Mouse (Mus musculus): ENCODE measurements around the gene Prr13. TPM values are rescaled to one million over a fixed set of nuclear protein-coding genes. Genes with fewer than 3 reads are reported as not detected.
A peak's percentile ranks its signal among the peaks of the same experiment; 100 is the strongest.

Gene Prr13
- polyA plus RNA-seq, 1 experiment from 2014 or later: 80.9 TPM

GRCm38 (mm10) chr15:102461430-102462075, 2.7 kb downstream of the Prr13 start:
- Histone ChIP-seq H3K27me3 (replicated peaks) (no peaks in the 10 kb centered on the region), H3K4me3 (replicated peaks) (no peak overlapping the region), H3K4me2 (no peak overlapping the region), H3K36me3 (no peaks in the 10 kb centered on the region; the same call in 1 of the 2 replicates), H3K9ac (replicated peaks) (no peak overlapping the region), H3K27ac (replicated peaks) (no peak overlapping the region), H3K9me3 (replicated peaks) (no peaks in the 10 kb centered on the region), H3K4me1 (peaks cover 19% of the 10 kb centered on the region)
- WGBS: 86% methylated on average over 9 of the region's 9 CpGs
- ATAC-seq (ENCODE audit: low FRiP score): no peak

DNA sequence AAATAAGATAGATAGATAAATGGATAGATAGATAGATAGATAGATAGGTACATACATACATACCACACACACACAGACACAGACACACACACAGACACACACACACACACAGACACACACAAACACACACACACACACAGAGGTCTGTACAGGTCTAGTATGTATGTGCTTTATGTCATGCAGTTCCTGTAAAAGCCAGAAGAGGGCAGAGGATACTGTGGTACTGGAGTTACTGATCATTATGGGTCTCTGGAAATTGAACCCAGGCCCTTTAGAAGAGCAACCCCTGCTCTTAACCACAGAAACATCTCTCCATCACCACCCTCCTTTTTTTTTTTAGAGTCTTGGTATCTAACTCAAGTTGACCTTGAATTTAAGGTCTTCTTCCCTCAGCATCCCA, 4.8 kb downstream of the Prr13 start:
- no peak overlapping the region for H3K4me2 ChIP-seq
- H3K9ac ChIP-seq (replicated peaks): no peak overlapping the region
- peaks cover 19% of the 10 kb centered on the region for H3K4me1 ChIP-seq
- H3K27ac ChIP-seq (replicated peaks): no peak overlapping the region
- no peak for ATAC-seq (ENCODE audit: low FRiP score)
- H3K4me3 ChIP-seq (replicated peaks): no peak overlapping the region
- no peaks in the 10 kb centered on the region for H3K27me3 ChIP-seq (replicated peaks)
- no peaks in the 10 kb centered on the region for H3K9me3 ChIP-seq (replicated peaks)
- H3K36me3 ChIP-seq: no peaks in the 10 kb centered on the region; the same call in 1 of the 2 replicates

DNA sequence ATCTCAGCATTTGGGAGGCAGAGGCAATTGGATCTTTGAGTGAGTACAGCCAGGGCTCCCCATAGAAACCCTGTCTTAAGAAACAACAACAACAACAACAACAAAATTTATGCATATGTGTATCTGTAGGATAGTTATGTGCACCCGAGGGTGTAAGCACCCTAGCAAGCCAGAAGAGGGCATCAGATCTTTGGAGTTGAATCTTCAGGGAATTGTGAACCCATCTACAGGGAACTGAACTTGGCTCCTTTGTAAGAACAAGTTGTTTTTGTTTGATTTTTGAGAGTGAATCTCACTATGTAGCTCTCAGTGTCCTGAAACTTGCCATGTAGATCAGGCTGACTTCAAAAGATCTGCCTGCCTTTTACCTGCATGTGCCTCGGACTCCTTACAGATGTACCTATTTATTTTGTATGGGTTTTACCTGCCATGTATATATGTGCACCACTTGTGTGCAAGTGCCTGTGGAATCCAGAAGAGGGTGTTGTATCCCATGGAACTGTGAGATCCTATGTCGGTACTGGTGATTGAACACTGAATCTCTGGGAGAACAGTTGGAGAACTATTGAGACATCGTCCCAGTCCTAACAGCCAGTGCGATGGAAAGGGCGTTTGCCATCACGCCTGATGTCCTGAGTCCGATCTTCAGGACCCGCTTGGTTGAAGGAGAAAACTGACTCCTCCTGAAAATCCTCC, 10.0 kb downstream of the Prr13 start:
- Histone ChIP-seq H3K9me3 (replicated peaks) (no peaks in the 10 kb centered on the region), H3K4me2 (no peak overlapping the region), H3K27me3 (replicated peaks) (no peaks in the 10 kb centered on the region), H3K4me3 (replicated peaks) (no peak overlapping the region), H3K27ac (replicated peaks) (no peak overlapping the region), H3K9ac (replicated peaks) (no peak overlapping the region), H3K4me1 (peaks cover 17% of the 10 kb centered on the region), H3K36me3 (0 out of 2 replicates have a peak, but pooled peaks cover 2% of the 10 kb centered on the region)
- WGBS: 97% methylated on average over 9 of the region's 9 CpGs
- no peak for ATAC-seq (ENCODE audit: low FRiP score)

- Histone ChIP-seq H3K4me1 (peaks cover 17% of the 10 kb centered on the region), H3K27ac (replicated peaks) (peak within 1 kb of the TSS; percentile 95), H3K4me3 (replicated peaks) (peak within 1 kb of the TSS; percentile 79), H3K9me3 (replicated peaks) (no peaks in the 10 kb centered on the region), H3K4me2 (peak within 1 kb of the TSS; percentile 59), H3K27me3 (replicated peaks) (no peaks in the 10 kb centered on the region), H3K9ac (replicated peaks) (peak within 1 kb of the TSS; percentile 86), H3K36me3 (peaks cover 16% of the 10 kb centered on the region)
- WGBS: under 1% methylated on average over 30 of the region's 40 CpGs
- ATAC-seq (ENCODE audit: low FRiP score): peak; percentile 99
Measured at GRCm38 (mm10) chr15:102470183-102470604, 11.4 kb downstream of the Prr13 start, which contains the start of gene Pcbp2. Gene Pcbp2, plus strand, starts transcription at chr15:102470539.

DNA sequence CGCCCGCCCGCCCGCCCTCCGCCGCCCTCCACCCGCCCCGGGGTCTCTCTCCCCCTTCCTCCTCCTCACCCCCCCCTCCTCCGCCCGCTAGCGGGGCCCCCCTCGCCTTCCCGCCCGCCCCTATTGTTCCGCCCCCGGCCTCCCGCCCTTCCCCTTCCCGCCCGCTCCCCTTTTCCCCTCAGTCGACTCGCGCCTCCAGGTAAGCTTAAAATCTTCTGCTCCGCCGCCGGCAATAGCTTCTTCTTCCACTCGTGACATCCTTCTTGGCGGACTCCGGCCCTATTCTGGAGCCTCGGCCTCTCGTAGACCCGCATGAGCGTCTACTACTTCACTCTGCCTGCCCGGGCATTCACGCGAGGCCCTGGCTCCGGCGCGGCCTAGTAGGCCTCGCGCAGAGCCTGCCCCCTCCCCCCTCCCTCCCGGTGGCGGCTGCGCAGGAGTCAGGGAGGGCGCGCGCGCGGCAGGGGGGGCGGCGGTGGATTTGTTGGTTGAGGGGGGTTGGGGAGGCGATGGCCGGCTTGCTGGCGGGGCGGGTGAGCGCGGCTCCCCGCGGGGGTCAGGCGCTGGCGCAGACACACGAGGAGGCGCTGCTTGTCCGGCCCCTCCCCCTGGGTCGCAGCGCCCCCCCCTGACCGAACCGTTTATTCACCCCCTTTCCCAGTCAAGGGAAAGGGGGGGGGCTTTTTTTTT, 11.9 kb downstream of the Prr13 start:
- peak overlapping the region; percentile 95 for H3K27ac ChIP-seq (replicated peaks)
- H3K36me3 ChIP-seq: peaks cover 21% of the 10 kb centered on the region
- ATAC-seq (ENCODE audit: low FRiP score): peak; percentile 77
- H3K4me3 ChIP-seq (replicated peaks): peak overlapping the region; percentile 79
- no peaks in the 10 kb centered on the region for H3K9me3 ChIP-seq (replicated peaks)
- 1% methylated on average over 41 of the region's 67 CpGs for WGBS
- no peaks in the 10 kb centered on the region for H3K27me3 ChIP-seq (replicated peaks)
- peaks cover 17% of the 10 kb centered on the region for H3K4me1 ChIP-seq
- H3K9ac ChIP-seq (replicated peaks): peak overlapping the region; percentile 86
- peak overlapping the region; percentile 59 for H3K4me2 ChIP-seq

- Histone ChIP-seq H3K4me1 (peaks cover 17% of the 10 kb centered on the region), H3K27ac (replicated peaks) (peak overlapping the region; percentile 95), H3K9me3 (replicated peaks) (no peaks in the 10 kb centered on the region), H3K9ac (replicated peaks) (peak overlapping the region; percentile 86), H3K36me3 (peaks cover 26% of the 10 kb centered on the region), H3K4me2 (peak overlapping the region; percentile 59), H3K4me3 (replicated peaks) (peak overlapping the region; percentile 79), H3K27me3 (replicated peaks) (no peaks in the 10 kb centered on the region)
- ATAC-seq (ENCODE audit: low FRiP score): no peak
- 3% methylated on average over 10 of the region's 10 CpGs for WGBS
Measured at GRCm38 (mm10) chr15:102471295-102471645, 12.4 kb downstream of the Prr13 start.

- H3K4me1 ChIP-seq: peaks cover 17% of the 10 kb centered on the region
- peaks cover 30% of the 10 kb centered on the region for H3K36me3 ChIP-seq
- peak overlapping the region; percentile 86 for H3K9ac ChIP-seq (replicated peaks)
- H3K4me2 ChIP-seq: peak overlapping the region; percentile 59
- no peak overlapping the region for H3K27ac ChIP-seq (replicated peaks)
- peak overlapping the region; percentile 79 for H3K4me3 ChIP-seq (replicated peaks)
- H3K27me3 ChIP-seq (replicated peaks): no peaks in the 10 kb centered on the region
- H3K9me3 ChIP-seq (replicated peaks): no peaks in the 10 kb centered on the region
- no peak for ATAC-seq (ENCODE audit: low FRiP score)
Measured at GRCm38 (mm10) chr15:102471727-102472126, 12.9 kb downstream of the Prr13 start.

DNA sequence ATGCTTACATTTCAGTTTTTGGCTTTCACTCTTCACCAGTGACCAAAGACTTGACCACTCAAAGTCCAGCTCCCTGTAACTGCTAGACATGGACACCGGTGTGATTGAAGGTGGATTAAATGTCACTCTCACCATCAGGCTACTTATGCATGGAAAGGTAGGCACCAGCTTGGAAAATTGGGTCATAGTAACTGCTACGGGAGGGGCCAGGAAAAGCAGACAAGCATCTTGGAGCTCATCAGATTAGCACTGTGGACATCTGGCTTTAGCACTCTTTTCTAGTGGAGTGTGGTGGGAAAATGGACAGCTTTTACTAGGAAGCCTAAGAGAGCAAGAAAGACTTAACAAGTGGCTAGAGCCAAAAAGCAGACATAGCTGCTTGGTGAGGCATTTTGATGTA, 14.4 kb downstream of the Prr13 start:
- H3K4me1 ChIP-seq: peaks cover 17% of the 10 kb centered on the region
- no peak overlapping the region for H3K4me3 ChIP-seq (replicated peaks)
- no peak overlapping the region for H3K27ac ChIP-seq (replicated peaks)
- ATAC-seq (ENCODE audit: low FRiP score): no peak
- no peak overlapping the region for H3K9ac ChIP-seq (replicated peaks)
- no peaks in the 10 kb centered on the region for H3K9me3 ChIP-seq (replicated peaks)
- no peak overlapping the region for H3K4me2 ChIP-seq
- peaks cover 39% of the 10 kb centered on the region for H3K36me3 ChIP-seq
- no peaks in the 10 kb centered on the region for H3K27me3 ChIP-seq (replicated peaks)
- 81% methylated on average over 2 of the region's 2 CpGs for WGBS

GRCm38 (mm10) chr15:102474520-102474919, 15.7 kb downstream of the Prr13 start:
- H3K4me3 ChIP-seq (replicated peaks): no peak overlapping the region
- WGBS: 89% methylated on average over 2 of the region's 2 CpGs
- H3K9ac ChIP-seq (replicated peaks): no peak overlapping the region
- H3K27ac ChIP-seq (replicated peaks): no peak overlapping the region
- H3K4me2 ChIP-seq: no peak overlapping the region
- H3K27me3 ChIP-seq (replicated peaks): no peaks in the 10 kb centered on the region
- peaks cover 17% of the 10 kb centered on the region for H3K4me1 ChIP-seq
- H3K9me3 ChIP-seq (replicated peaks): no peaks in the 10 kb centered on the region
- ATAC-seq (ENCODE audit: low FRiP score): no peak
- peaks cover 50% of the 10 kb centered on the region for H3K36me3 ChIP-seq

- Histone ChIP-seq H3K4me3 (replicated peaks) (no peak overlapping the region), H3K4me2 (no peak overlapping the region), H3K4me1 (no peaks in the 10 kb centered on the region), H3K9ac (replicated peaks) (no peak overlapping the region), H3K27ac (replicated peaks) (no peak overlapping the region), H3K27me3 (replicated peaks) (no peaks in the 10 kb centered on the region), H3K36me3 (peaks cover 77% of the 10 kb centered on the region), H3K9me3 (replicated peaks) (no peaks in the 10 kb centered on the region)
- ATAC-seq (ENCODE audit: low FRiP score): no peak
- WGBS: 91% methylated on average over 3 of the region's 3 CpGs
Measured at GRCm38 (mm10) chr15:102483136-102483535, 24.3 kb downstream of the Prr13 start.

DNA sequence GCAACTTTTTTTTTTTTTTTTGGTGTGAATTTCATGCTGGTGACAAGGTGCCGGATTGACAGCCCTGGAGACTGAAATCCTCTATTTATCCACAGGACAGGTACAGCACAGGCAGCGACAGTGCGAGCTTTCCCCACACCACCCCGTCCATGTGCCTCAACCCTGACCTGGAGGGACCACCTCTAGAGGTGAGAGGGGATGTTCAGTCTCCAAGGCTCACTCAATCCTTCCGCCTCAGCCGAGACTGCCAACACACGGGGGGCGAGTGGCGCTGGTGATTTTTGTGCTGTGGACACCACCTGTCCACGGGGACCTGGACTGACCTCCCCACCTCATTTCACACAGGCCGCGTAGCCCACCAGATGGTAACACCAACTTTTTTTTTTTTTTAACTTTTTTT, 27.0 kb downstream of the Prr13 start:
- Histone ChIP-seq H3K4me3 (replicated peaks) (no peak overlapping the region), H3K27ac (replicated peaks) (no peak overlapping the region), H3K36me3 (peaks cover 83% of the 10 kb centered on the region), H3K27me3 (replicated peaks) (no peaks in the 10 kb centered on the region), H3K4me1 (no peaks in the 10 kb centered on the region), H3K4me2 (no peak overlapping the region), H3K9ac (replicated peaks) (no peak overlapping the region), H3K9me3 (replicated peaks) (no peaks in the 10 kb centered on the region)
- ATAC-seq (ENCODE audit: low FRiP score): no peak
- 91% methylated on average over 12 of the region's 12 CpGs for WGBS

GRCm38 (mm10) chr15:102487664-102488063, 28.8 kb downstream of the Prr13 start:
- 65% methylated on average over 1 of the region's 1 CpGs for WGBS
- no peaks in the 10 kb centered on the region for H3K27me3 ChIP-seq (replicated peaks)
- no peak overlapping the region for H3K9ac ChIP-seq (replicated peaks)
- H3K9me3 ChIP-seq (replicated peaks): no peaks in the 10 kb centered on the region
- H3K4me1 ChIP-seq: no peaks in the 10 kb centered on the region
- no peak overlapping the region for H3K4me3 ChIP-seq (replicated peaks)
- no peak for ATAC-seq (ENCODE audit: low FRiP score)
- no peak overlapping the region for H3K27ac ChIP-seq (replicated peaks)
- H3K4me2 ChIP-seq: no peak overlapping the region
- H3K36me3 ChIP-seq: peaks cover 78% of the 10 kb centered on the region
